Mouse (Mus musculus) macrophage (primary cell): Measurements from ENCODE around the gene Rbbp9. TPM values are rescaled to one million over a fixed set of nuclear protein-coding genes. Genes with fewer than 3 reads are reported as not detected.
"Not testable (repeated sequence)": the region's sequence is repeated elsewhere in the genome, so short reads cannot be mapped to it uniquely, and the experiment has no call there.

Experiments used
- H3K27ac ChIP-seq: fragments of 350-480 bp; formaldehyde crosslinking; 2 replicates; pipeline ENCODE4 v1.9.0; 2021
- H3K36me3 ChIP-seq: fragments of 350-480 bp; formaldehyde crosslinking; 2 replicates; pipeline ENCODE4 v1.9.0; 2021; ENCODE audit errors: inconsistent target
- H3K4me3 ChIP-seq: fragments of 350-480 bp; formaldehyde crosslinking; 2 replicates; pipeline ENCODE4 v1.9.0; 2021; ENCODE audit errors: inconsistent target
- H3K79me2 ChIP-seq: fragments of 350-480 bp; formaldehyde crosslinking; 2 replicates; pipeline ENCODE4 v1.9.0; 2021; ENCODE audit errors: inconsistent target
- WGBS: methylation state at CpG from one replicate; pipeline ENCODE4 v1.1.7; 2026; ENCODE audit warnings: inconsistent platforms; ENCODE audit not compliant: missing documents; 5-methylcytosine and 5-hydroxymethylcytosine counted together
- polyA plus RNA-seq: library from polyadenylated mRNA; stranded (reverse); fragments of 250-400 nt; gene quantifications from 3 replicates; pipeline ENCODE4 v1.2.4, GENCODE M21; 2018; ENCODE audit warnings: inconsistent platforms
- total RNA-seq, 78 experiments: library from RNA; depleted of rRNA; stranded (reverse); fragments of 250-400 nt; gene quantifications; 1 replicate in 9 of 78; 2 replicates in 24 of 78; 3 replicates in 43 of 78; 4 replicates in 2 of 78; pipeline ENCODE4 v1.2.4; 2018; ENCODE audit warnings: inconsistent platforms in 56 of 78

The Rbbp9 gene
- 1 to 10 TPM in 14 of 26 experiments, under 1 TPM in 8, not detected in 4; 0.37 to 7.2 (median 1.8) TPM for total RNA-seq (2018; cell fraction: chromatin; rRNA removed)
- 10 to 100 TPM in 21 of 26 experiments, 1 to 10 TPM in 5; 6.8 to 15.0 (median 12.1) TPM for total RNA-seq (2018; cell fraction: cytosol; rRNA removed)
- 10 to 100 TPM in 2 of 26 experiments, 1 to 10 TPM in 23, under 1 TPM in 1; 0.93 to 11.6 (median 2.9) TPM for total RNA-seq (2018; cell fraction: nucleus; rRNA removed)
- 10.3 to 18.4 TPM (median 12.4 TPM) in 3 replicates for polyA plus RNA-seq

DNA sequence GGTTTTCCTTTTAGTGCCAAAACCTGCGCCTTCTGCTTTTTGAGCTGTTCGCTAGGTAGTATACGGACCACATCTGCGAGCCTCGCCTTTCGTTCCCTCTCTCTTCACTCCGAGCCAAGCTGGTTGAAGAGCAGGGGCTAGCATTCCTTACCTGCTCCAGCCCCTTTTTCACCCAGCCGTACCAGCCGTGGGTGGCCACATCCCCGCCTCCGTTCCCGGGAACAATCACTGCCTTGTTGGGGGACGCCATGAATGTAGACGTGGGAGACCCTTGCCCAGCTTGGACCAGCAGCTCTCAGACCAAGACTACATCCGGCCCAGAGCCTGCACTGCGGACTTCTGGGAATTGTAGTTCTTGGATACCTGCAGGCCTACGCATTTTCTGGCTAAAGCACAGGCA lies at the start of gene Rbbp9:
TSS of gene Rbbp9 (minus strand) at position 341 of the 400 bp plus-strand sequence.
- Histone ChIP-seq H3K79me2 (no peaks in the 10 kb centered on the region), H3K4me3 (peak within 1 kb of the TSS; percentile 84), H3K27ac (no peak within 1 kb of the TSS), H3K36me3 (no peaks in the 10 kb centered on the region; the same call in 1 of the 2 replicates)
- WGBS: 5% methylated on average over 17 of the region's 17 CpGs

DNA sequence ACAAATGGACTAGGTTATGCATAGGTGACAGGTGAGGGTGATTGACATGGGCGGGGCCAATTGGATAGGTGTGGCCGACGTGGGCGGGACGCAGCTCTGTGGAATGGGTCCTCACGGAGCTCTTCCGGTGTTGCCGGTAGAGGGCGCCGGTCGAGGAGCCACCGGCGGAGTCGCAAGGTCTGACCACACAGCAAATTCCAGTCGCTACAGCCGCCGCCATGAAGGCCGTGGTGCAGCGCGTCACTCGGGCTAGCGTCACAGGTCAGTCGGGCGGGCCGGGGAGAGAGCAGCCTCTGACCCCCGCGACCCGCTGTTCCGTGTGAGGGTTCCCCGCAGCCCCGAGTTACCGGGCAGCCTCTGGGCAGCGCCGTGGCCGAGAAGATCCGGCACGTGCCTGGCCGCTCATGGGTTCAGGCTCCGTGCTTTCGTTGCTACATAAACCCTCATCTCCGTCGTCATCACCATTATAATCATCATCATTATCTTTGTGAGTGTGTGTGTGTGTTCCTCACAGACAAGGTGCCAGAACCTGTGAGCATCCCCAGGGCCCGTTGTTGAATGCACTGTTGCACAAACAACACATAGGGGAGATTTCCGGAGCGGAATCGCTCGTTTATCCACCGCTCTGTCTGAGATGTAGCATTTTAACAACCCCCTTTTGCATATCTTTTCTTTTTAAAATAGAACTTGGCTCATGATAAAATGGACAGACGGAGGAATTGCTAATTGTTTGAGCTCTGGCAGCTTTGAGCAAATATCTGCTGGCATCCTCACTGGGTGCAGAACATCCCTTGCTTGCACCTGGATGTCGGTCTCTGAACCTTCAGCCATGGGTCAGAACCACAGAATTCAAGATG lies 49.4 kb upstream of the Rbbp9 start, which contains the start of gene Dtd1:
TSS of gene Dtd1 (plus strand) at position 67 of the 857 bp plus-strand sequence.
- Histone ChIP-seq H3K36me3 (no peaks in the 10 kb centered on the region), H3K79me2 (no peaks in the 10 kb centered on the region), H3K4me3 (peak within 1 kb of the TSS; percentile 39), H3K27ac (no peak within 1 kb of the TSS)
- 3% methylated on average over 50 of the region's 50 CpGs for WGBS

DNA sequence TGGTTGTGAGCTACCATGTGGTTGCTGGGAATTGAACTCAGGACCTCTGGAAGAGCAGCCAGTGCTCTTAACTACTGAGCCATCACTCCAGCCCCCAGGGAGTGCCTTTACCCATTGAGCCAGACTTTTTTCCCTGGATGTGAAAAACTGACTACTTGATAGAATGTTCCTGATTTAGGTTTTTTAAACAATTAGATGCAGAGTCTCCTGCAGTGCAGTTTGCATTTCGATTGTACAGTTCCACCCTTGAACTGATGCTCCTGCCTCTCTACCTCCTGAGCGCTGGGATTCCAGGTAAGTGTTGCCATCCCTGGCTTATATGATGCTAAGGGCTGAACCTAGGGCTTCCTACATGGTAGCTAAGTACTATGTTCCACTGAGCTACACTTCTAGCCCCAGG lies 47.3 kb upstream of the Rbbp9 start:
- H3K4me3 ChIP-seq: no peak overlapping the region
- H3K79me2 ChIP-seq: no peaks in the 10 kb centered on the region
- no peaks in the 10 kb centered on the region for H3K36me3 ChIP-seq
- 85% methylated on average over 2 of the region's 2 CpGs for WGBS
- H3K27ac ChIP-seq: no peak overlapping the region

DNA sequence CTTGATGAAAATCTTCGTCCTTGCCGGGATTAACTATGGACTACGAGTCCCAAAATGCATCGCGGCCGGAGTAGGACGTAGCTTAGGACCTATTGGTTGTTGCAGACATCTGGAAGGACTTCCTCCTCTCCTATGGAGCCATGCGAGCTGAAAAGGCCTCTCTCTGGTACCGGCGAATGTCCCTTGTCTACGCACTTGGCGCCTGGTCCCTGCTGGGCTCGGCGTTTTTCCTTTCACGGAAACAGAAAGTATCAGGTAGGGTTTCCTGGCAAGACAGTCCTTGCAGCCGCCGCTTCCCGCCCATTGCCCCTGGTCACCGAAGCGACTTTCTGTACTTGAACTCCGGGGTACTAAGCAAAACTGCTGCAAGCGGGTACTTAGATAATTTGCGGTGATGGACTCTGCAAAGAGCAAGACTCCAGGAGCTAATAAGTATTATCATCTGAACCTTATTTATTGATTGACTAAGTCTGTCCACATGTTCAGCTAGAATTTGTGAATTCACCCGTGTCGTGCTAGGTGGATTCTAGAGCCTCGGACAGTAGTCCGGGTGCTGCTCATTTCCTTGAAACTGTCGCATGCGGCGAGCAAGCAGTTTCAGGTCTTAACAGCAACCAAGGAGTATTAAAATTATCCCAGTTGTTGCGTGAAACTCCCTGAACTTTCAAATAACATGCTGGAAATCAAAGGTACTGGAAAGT lies 43.4 kb upstream of the Rbbp9 start, which contains the start of gene Smim26:
TSS of gene Smim26 (plus strand) at position 104 of the 701 bp plus-strand sequence.
- Histone ChIP-seq H3K27ac (0 out of 2 replicates have a peak within 1 kb of the TSS, but pooled peaks have one; percentile 0), H3K4me3 (peak within 1 kb of the TSS; percentile 71), H3K79me2 (no peaks in the 10 kb centered on the region), H3K36me3 (peaks cover 12% of the 10 kb centered on the region; the same call in 1 of the 2 replicates)
- WGBS: under 1% methylated on average over 31 of the region's 31 CpGs

DNA sequence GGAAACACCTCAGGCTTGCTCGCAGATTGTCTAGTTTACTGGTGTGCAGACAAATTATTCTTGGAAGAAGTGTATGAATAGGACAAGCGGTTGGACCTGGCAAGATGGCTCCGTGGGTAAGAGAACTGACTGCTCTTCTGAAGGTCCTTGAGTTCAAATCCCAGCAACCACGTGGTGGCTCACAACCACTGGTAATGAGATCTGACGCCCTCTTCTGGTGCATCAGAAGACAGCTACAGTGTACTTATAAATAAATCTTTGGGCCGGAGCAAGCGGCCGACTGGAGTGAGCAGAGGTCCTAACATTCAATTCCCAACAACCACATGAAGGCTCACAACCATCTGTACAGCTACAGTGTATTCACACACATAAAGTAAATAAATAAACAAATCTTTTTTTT lies 42.4 kb upstream of the Rbbp9 start:
- WGBS: 75% methylated on average over 8 of the region's 8 CpGs
- H3K4me3 ChIP-seq: not testable (repeated sequence)

DNA sequence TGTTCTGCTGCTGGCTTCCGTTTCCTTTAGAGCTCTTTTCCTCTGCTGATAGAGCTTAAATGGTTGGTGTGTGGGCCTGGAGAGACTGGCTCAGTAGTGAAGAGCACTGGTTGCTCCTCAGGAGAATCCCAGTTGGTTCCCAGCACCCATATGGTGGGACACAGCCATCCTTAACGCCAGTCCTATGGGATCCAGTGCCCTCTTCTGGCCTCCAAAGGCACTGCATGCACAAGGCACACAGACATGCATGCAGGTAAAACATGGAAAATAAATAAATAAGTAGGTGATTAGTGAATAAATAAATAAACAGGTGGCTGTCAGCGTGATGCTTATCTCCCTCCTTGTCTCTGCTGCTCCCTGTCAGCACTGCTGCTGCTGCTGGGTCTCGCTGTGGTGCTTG lies 38.1 kb upstream of the Rbbp9 start:
- Histone ChIP-seq H3K27ac (no peak overlapping the region), H3K36me3 (peaks cover 66% of the 10 kb centered on the region)

More for the DNA sequence above, 42.4 kb upstream of the Rbbp9 start:
- H3K36me3 ChIP-seq: peaks cover 23% of the 10 kb centered on the region
- H3K27ac ChIP-seq, H3K79me2 ChIP-seq: not testable (repeated sequence)

DNA sequence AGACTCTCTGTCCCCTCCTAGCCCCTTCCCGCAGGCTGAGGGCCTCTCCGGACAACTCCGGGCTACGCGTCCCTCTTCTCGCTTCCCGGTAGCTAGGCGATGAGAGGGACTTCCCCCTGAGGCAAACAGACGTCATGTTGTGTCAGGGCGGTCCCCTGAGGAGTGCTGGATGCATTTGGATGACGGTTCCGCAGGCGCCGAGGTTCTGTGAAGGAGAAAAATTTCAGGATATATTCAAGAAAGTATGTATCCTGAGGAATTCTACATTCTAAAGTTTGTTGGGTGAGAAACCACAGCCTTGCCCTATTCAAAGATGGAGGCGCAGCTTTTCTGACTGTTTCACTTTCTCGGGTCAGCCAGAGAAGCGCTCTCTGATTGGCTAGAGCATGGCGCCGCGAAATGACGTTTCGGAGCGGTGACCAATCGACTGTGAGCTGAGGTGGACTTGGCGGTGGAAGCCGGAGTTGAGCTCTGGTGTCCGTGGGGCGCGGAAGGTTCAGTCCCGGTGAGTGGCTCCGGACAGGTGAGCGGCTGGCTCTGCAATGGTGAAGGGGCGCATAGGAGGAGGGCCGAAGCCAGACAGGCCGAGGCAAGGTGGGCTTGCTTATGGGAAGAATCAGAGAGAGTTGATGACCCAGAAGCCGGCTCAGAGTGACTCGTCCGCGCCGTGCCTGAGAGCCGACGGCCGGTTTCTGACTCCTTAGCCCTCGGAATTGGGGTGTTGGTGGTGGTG lies 5.3 kb upstream of the Rbbp9 start, which contains the start of gene Sec23b:
TSS of gene Sec23b (plus strand) at position 410 of the 733 bp plus-strand sequence.
- Histone ChIP-seq H3K36me3 (no peaks in the 10 kb centered on the region), H3K27ac (peak within 1 kb of the TSS; percentile 87), H3K79me2 (peaks cover 38% of the 10 kb centered on the region), H3K4me3 (peak within 1 kb of the TSS; percentile 91)
- WGBS: 0% methylated on average over 44 of the region's 44 CpGs

More for the DNA sequence above, 38.1 kb upstream of the Rbbp9 start:
- no peak overlapping the region for H3K4me3 ChIP-seq
- H3K79me2 ChIP-seq: no peaks in the 10 kb centered on the region
- 93% methylated on average over 4 of the region's 4 CpGs for WGBS

DNA sequence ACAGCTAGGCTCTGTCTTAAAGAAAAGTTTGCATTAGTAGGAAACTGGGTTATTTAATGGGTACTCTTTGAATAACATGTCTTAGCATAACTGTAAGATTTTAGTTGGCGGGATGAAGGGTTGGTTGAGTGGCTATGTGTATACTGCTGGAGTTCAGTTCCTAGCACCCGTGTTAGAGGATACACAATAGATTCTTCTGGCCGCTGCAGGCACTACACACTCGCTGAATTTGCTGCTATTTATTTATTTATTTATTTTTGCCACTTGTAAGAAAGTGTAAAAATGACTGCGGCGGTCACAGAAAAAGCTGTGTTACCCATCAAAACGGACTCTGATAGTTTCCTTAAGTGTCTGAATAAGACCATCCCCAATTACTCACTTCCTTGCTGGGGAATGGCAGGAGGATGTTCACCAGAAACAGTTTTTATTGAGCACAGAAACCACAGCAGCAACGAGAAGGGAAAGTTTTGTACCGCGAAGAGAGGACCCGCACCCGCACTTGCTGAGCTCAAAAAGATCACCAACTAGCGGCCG lies 4.7 kb upstream of the Rbbp9 start:
- H3K36me3 ChIP-seq: no peaks in the 10 kb centered on the region
- 1% methylated on average over 14 of the region's 14 CpGs for WGBS

DNA sequence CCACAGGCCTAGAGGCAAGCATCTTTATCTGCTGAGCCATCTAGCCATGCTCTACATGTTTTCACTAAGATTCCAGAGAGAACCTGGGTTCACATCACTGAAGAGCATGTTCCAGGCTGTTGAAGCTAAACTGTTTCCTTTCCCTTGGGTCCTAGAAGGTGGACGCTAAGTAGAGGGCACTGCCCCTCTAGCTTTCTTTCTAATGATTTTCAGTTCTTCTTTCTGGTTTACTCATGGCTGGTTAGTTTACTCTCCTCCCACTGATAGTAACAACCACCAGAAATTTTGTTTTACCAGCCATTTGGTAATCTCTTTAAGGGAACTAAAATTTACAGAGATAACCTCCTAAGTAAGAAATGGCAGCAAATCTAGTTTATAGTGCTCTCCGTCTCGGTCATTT lies 3.2 kb upstream of the Rbbp9 start:
- peaks cover 29% of the 10 kb centered on the region for H3K79me2 ChIP-seq
- H3K36me3 ChIP-seq: no peaks in the 10 kb centered on the region
- WGBS: 69% methylated on average over 3 of the region's 3 CpGs
- H3K4me3 ChIP-seq: no peak overlapping the region
- no peak overlapping the region for H3K27ac ChIP-seq

More for the DNA sequence above, 4.7 kb upstream of the Rbbp9 start:
- Histone ChIP-seq H3K79me2 (peaks cover 38% of the 10 kb centered on the region), H3K27ac (peak overlapping the region; percentile 87), H3K4me3 (peak overlapping the region; percentile 91)

DNA sequence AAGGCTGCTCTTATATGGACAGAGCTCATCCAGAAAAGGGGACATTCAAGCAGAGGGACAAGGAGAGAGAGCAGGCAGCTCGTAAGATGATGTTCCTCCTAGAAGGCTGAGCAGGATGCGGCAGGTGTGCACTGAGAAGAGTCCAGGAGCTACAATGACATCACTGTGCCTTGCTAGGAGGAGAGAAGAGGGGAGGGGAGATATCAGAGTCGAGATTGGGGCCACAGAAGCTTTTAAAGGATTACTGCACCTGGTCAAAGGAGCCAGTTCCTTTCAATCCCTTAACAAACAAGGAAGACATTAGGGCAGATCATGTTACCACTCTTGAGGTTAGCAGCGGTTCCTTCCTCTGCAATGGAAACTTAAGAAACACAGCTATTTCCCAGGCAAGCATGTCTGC lies 3.1 kb downstream of the Rbbp9 start:
- H3K79me2 ChIP-seq: no peaks in the 10 kb centered on the region
- 65% methylated on average over 4 of the region's 4 CpGs for WGBS
- H3K27ac ChIP-seq: no peak overlapping the region
- no peak overlapping the region for H3K4me3 ChIP-seq
- H3K36me3 ChIP-seq: peaks cover 24% of the 10 kb centered on the region; the same call in 1 of the 2 replicates

DNA sequence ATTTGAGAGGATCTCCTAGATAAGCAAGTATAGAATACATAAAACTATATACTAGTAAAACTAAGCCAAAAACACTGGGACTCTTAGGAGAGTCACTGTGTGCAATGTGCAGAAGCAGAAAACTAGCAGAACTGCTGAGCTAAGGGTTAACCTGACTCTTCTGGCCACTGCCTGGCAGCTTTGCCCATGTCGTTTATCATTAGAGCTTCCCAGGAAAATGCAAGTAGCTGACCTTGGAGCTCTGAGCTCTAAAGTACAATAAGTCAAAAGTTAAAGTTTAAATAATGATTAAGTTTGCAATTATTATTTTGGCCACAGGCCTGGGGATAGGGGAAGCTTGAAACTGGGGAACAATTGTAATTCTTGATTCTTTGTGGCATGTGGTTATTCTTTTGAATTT lies 5.2 kb downstream of the Rbbp9 start:
- 91% methylated on average over 1 of the region's 1 CpGs for WGBS
- Histone ChIP-seq H3K79me2 (no peaks in the 10 kb centered on the region), H3K27ac (no peak overlapping the region), H3K36me3 (peaks cover 28% of the 10 kb centered on the region; the same call in 1 of the 2 replicates), H3K4me3 (no peak overlapping the region)

DNA sequence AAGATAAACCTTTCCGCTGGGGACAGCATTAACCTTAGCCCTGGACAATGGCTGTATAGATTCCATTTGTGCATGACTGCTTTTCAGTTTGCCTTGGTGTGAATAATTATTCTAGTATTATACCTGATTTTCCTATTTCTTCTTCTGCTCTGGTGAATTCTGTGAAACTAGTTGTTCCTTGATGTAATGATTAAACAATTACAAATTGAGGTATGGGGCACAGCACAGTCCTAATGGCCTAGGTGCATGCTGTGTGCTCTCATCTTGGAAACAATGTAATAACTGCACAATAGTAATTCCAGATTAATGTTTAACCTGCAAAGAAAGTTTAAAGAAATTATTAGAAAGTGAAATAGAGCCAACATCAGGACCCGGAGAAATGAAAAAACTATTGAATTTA lies 5.6 kb downstream of the Rbbp9 start:
- 100% methylated on average over 2 of the region's 2 CpGs for WGBS
- H3K4me3 ChIP-seq: no peak overlapping the region
- H3K36me3 ChIP-seq: peaks cover 29% of the 10 kb centered on the region; the same call in 1 of the 2 replicates
- no peaks in the 10 kb centered on the region for H3K79me2 ChIP-seq
- H3K27ac ChIP-seq: no peak overlapping the region

DNA sequence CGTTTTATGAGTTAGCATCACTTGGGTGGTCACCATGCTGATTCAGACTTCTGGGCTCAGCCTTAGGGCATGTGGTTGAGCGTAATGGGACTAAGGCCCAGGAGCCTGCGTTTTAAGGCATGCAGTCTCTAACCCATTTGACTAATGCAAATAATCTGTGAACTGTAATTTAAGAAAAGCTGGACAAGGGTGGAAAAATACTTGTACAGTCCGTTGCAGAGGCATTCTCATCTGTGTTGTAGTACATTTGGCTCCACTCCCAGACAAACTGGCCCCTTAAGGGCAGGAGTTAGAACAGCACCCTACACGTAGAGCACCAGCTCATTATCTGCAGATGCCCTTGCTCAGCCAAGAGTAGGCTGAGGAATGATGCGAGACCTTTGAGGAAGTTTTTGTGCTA lies 6.0 kb downstream of the Rbbp9 start:
- H3K36me3 ChIP-seq: peaks cover 33% of the 10 kb centered on the region
- H3K4me3 ChIP-seq: no peak overlapping the region
- H3K79me2 ChIP-seq: no peaks in the 10 kb centered on the region
- 96% methylated on average over 6 of the region's 6 CpGs for WGBS
- no peak overlapping the region for H3K27ac ChIP-seq
